Mouse (Mus musculus) frontal cortex, postnatal 10 days (tissue): ENCODE measurements around the gene Ankzf1.
A peak's percentile ranks its signal among the peaks of the same experiment; 100 is the strongest.

Experiments
- DNase-seq, 2 experiments: peaks; one replicate each; pipeline ENCODE4 v3.0.0; 2022; ENCODE audit warnings: low spot score in 2 of 2, mixed read lengths in 1 of 2

Gene Ankzf1

DNA sequence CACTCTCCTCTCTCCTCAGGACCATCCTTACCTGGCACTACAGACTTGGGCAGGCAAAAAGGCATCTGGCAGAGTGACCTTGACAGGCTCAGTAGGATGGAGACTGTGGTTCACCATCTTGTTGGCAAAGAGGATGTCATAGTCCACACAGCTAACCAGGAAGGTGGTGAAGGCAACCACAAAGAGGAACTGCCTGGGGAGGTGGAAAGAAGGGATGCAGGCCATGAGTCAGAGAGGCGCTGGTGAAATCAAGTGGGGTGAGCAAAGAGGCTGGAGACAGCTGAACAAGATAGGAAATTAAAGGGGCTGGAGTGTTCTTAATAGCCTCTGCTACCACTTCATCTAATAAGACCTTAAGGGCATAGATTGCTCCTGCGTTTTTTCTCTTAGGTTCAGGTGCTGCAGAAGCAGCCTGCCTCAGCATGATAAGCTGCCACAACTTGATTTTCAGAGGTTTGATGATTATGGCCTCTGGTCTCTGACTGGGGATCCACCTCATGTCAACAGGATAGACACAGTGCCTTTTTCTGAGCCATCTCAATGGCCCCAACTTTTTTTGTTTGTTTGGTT, 4.0 kb upstream of the Ankzf1 start:
- DNase-seq: no peak

DNA sequence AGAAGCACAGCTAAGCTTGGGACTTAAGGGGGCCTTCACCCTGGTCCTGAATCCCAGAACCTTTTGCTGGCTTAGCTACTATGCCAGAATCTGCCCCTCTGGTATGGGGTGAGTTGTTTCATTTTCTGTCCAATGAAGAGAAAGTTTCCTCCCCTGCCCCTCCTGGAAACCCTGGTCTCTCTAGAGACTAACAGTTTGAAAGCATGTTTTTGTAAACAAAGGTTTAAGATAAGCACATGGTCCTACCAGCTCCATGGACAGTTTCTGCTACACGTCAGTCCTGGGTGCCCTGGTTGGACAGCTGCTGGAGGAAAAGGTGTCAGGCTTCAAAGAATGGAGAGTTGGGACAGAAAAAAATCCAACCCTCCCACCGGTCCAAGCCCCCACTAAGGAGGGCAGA, 1.4 kb upstream of the Ankzf1 start:
- no peak for DNase-seq

DNA sequence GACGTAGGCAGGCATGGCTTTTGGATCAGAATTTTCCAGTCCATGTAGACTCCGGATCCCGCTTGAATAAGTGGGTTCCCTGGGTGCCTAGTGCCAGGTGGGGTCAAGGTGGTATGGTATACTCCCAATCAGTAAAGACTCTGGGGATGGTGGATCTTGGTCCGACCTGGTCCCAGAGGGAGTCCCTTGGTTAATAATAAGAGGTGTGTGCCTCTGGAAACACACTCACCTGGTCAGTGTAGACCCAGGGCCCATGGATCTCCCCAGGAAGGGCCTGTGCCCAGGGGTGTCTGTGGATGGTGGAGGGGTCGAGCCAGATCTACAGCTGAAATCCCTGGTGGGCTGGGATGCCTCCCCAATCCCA, 711 bp upstream of the Ankzf1 start:
- DNase-seq: no peak

DNA sequence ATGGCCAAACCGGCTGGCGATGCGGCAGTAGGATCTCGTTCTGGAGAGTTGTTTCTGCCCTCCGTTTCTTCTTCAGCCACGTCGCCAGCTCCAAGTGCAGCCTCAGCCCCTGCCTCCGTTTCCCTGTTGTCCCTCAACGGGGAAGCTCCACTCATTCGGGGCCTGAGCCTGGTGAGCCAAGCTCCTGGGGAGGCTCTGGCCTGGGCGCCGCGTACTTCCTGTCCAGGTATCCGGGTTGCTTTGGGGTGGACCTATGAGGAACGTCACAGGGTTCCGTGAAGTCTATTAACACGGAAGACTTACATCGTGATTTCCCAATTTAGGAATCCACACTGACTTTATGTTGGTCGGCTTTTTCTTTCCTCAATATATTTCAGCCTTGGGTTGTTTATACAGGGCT, 501 bp downstream of the Ankzf1 start:
- no peak for DNase-seq

DNA sequence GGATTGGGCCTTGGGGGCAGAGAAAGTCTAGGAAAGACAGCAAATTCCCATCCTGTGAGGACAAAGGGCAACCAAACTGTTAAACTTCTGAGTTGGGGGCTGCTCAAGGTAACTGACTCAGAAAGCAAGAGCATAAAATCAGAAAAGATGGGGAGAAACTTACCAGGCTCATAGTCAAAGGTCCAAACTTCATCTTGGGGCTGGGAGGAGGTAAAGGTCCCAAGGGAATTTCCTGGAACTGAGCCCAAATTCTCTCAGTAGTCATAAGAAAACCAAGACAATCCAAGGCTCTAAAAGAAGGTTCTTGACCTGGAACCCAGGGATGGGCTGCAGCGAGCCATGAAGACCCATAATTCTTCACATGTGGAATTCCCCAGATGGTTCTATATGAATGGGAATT, 9.3 kb downstream of the Ankzf1 start:
- no peak for DNase-seq

DNA sequence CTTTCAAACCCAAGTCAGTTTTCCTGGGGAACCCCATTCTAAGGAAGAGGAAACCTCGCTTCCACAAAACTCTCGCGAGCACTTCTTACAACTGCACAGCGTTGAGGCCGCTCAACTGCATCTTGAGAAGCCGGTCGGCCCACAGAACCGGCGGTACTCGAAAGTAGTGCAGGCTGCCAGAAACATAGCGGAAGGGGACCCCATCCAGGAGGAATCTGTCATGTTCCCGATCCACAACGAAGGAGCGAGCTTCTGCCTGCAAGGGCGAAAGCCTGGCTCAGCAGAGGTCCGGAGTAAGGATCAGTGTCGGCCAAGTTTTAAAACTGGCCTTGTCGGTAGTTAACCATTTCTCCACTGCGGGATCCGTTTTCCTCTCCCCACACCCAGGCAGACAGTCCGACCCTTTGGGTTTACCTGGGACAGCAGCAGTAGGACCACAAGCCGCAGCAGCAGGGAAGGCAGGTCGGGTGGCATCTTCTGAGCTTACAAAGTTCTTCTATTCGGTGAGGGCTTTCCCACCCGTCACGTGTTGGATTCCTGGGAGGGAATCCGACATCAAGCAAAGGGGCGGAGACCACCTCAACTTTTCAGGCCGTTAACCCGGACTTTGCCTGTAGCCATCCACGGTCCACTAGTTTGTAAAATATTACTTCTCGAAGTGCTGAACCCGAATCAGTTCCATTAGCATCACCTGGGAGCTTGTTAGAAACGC, 17.2 kb downstream of the Ankzf1 start:
- DNase-seq: no peak

DNA sequence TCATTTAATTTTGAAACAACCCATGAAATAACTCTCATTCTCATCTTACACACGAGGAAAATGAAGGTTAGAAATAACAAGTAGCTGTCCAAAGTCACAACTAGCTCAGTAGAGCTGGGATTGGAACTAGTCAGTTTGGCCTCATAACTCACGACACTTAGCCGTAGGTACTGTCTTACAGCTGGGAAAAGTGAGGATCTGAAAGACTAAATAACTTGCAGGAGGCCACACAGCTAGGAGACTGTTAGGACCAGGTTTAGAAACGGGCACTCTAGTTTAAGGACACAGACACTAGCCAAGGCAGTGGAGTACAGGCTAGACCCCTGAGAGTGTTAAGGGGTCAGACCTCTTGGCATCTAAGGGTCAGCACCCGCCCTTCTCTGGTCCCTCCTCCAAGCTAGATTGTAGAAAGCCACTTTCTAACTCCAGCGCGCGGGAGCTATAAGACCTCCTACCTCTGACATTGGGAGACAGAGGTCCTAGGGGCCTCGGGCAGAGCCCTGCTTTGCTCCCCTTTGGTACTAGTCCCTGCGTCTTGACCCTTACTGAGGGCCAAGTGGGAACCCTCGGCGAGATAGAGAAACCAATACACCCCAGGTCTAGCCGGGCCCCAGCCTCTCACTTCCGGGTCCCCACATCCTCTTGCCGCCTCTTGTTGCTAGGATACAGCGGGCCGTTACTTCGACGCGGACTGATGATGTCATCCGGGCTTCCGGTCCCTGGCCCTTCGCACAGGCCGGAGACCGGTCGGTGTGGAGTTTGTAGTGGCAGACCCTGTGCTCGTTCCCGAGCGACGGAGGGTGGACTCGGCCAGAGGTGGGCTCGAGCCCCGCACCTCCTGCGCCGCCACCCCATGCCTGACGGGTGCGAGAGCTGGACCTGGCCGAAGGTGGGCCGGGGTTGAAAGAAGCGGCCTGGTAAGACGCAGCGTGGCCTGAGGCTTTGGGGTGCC, 18.5 kb downstream of the Ankzf1 start, which contains the start of the genes Glb1l and Stk16:
Glb1l (minus strand) TSS at position 678 of the 952 bp plus-strand sequence.
Stk16 (plus strand) TSS at position 703 of the 952 bp plus-strand sequence.
- peak; percentile 92 to 97 for DNase-seq

DNA sequence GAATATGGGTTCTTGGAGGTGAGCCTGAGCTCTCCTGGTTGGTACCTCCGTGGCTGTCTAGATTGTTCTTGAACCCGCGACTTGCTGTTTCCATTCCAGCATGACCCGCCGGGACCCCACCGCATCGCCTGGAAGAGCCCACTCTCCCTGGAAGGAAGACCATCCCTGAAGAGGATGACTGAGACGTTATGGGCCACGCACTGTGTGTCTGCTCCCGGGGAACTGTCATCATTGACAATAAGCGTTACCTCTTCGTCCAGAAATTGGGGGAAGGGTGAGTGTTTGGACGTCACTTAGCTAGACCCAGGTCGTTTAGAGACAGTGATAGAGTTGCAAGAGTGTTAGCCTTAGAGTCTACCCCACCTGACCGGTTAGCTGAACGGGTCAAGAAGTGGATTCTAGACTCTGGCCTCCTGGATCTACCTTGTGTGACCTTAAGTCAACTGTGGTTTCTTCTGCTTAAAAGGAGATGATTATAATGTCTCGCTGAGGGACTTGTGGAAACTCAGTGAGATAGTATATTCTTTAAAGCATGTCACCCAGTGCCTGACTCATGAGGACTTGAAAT, 19.3 kb downstream of the Ankzf1 start:
- DNase-seq: no peak

DNA sequence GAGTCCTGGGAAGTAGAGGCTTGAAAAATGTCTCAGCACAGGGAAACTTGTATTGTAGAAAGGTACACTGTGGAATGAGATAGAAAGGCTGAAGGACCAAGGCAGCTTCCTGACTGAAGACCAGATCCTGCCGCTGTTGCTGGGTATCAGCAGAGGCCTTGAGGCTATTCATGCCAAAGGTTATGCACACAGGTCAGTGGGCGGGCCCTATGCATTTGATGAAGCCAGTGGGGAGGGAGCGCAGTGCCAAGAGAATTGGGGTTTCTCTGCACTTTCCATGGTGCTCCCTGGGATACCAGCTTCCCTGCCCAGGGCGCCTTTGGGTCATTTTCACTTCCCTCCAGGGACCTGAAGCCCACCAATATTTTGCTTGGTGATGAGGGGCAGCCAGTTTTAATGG, 20.6 kb downstream of the Ankzf1 start:
- DNase-seq: no peak

DNA sequence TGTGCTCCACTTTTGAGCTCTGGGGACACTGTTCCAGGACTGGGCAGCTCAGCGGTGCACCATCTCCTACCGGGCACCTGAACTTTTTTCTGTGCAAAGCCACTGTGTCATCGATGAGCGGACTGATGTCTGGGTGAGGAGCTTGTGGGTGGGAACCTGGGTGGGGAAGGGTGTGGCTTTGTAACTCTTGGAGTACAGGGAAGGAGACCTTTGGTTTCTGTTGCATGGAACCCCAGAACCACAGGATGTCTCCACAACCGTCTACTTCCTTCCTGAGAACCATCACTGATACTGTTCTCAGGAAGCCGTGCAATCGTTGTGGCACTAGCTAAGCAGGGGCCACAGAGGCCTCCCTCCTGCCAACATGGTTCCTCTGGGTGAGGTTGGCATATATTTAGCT, 21.1 kb downstream of the Ankzf1 start:
- no peak for DNase-seq

DNA sequence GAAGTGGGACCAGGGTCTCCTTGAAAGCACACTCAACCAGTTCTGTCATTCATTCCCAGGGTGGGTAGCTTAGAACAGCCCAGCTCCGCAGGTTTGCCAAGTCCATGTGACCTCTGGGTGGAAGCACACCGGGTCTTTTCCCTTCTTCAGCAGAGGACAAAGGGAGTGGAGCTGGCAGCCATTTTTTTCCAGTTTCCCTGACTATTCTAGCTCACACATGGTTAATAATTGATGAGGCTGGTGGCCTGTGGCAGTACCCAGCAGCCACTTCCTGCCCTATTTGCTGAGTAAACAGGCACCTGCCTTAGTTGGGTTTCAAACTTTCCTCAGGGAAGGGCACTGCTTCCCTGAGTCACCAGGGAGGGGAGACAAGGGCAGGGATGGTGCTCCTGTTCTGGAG, 22.5 kb downstream of the Ankzf1 start:
- DNase-seq: no peak

DNA sequence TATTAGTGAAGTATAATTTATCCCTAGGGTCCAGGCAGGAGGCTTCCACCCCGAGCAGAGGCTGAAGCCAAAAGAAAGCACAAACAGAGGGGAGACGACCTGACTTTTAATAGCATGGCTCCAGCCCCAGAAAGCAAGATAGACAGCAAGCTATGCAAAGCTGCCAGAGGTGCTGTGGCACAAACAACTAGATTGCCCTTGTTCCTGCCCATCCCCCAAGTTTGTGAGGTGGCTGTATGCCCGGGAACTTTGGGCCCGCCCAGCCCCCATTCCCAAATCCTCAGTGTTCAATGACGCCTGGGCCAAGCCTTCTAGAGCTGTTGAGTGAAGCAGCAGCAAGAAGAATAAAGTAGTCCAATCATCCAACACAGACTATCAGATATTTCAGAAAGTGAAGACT, 22.9 kb downstream of the Ankzf1 start:
- peak; percentile 67 to 72 for DNase-seq

DNA sequence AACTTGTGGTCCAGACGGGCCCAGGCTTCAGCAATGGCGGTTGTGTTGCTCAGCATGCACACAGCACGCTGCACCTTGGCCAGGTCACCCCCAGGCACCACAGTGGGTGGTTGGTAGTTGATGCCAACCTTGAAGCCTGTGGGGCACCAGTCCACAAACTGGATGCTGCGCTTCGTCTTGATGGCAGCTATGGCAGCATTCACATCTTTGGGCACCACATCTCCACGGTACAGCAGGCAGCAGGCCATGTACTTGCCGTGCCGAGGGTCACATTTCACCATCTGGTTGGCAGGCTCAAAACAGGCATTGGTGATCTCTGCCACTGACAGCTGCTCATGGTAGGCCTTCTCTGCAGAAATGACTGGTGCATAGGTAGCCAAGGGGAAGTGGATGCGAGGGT, 23.8 kb downstream of the Ankzf1 start:
- no peak for DNase-seq

DNA sequence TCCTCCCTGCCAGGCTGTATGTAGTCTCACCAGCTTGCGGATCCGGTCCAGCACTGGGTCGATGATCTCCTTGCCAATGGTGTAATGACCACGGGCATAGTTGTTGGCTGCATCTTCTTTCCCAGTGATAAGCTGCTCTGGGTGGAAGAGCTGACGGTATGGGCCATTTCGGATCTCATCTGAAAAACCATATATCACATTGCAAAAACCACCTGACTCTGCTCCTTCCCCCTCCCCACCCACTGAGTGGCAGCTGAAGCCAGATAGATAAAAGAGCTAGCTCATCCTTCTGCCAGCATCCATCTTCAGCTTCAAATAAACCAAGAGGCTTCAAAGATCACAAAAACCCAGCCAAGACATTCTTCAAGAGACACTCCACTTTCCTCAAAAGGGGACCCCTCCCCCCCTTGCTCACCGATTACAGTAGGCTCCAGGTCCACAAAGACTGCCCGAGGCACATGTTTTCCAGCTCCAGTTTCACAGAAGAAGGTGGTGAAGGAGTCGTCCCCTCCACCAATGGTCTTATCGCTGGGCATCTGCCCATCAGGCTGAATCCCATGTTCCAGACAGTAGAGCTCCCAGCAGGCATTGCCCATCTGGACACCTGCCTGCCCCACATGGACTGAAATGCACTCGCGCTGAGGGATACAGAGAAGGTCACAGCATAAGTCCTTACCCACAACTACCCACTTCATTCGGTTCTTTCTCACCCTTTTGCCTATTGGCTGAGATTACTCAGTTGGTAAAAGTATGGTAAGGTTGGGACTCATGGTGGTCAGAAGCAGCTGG, 25.0 kb downstream of the Ankzf1 start:
- no peak for DNase-seq

DNA sequence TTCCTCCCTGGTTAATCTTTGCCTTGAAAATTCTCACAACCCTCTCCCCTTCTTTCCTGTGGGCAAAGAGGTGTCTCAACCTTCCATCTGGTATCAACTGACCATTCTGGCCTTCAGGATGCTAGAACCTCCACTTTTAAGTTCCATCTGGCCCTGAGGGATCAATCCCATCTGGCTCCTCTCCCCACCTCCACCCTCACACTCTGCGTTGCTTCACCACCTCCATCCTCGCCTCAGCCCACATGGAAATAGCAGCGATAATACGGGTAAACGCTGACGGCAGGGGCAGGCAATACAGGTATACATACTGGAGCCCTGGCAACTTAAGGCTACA, 25.9 kb downstream of the Ankzf1 start:
- DNase-seq: no peak

DNA sequence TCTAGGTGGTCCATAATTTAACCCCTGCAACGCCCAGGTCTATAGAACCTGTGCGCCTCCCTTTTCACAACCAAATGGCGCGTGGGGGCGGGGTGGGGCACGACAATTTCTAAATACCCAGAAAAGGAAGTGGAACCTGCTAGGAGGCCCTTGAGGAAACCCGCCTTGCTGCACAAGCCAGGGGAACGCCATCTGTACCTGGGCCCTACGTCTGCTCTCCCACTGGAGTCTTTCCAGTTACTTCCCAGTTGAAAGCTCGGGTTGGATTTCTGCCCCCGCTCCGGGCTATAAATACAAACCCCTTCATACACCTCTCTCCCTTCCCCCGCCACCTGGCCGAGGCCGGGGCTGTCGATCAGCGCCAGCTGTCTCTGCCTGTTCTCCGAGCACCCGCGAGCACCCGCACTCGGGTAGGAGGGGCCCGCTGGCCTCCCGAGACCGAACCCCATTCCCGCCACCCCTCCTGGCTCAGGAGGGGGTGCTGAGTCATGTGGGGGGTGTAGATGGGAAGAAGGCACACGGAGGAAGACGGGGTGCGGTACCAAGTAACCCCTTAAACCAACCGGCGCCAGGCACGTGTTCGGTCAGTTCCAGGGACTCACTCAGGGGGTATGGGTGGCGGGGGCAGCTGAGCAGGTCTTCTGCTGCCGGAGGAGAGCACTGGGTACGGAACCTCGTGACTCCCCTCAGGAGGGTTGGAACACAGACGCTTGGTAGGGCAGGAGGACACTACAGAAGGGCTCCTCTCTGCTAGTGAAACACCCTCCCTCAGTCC, 26.5 kb downstream of the Ankzf1 start:
- peak; percentile 40 to 66 for DNase-seq

DNA sequence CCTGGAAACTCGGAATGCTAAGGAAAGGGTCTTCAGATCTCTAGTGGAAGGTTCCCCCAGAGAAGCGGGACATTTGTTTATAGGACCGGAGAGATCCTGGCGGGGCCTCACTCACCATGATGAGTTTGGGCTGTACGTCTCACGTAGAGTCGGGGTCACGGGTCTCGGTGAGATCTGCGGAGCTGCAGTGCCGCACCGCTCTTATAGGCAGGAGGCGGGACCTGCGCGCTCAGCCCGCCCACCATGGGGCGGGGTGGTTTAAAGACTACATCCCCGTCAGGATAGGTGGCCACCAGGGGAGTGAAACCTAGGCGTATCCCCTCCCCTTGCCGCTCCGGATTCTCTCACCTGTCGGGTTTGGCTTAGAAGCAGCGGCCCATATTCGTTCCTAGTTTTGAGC, 27.1 kb downstream of the Ankzf1 start:
- peak; percentile 85 to 87 for DNase-seq

DNA sequence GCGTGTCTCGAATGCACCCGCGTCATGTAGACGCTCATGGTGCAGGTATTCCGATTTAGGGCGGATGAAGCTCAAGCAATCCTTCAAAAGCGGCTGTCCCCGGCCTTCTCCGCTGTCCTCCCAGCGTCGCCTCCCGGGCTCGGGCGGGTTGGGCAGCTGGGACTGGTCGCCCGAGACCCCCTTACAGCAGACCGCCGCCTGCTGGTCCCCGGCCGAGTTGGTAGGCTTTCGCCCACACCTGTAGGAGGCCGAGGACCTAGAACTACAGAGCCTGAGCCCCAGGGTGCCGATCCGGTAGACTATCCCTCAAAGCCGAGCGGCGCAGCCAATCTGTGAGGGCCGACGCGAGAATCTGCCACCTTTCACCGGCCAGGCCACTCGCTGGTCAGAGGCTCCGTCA, 27.6 kb downstream of the Ankzf1 start, which contains the start of gene Tuba4a:
Tuba4a (minus strand) TSS at position 335 of the 400 bp plus-strand sequence.
- no peak for DNase-seq

DNA sequence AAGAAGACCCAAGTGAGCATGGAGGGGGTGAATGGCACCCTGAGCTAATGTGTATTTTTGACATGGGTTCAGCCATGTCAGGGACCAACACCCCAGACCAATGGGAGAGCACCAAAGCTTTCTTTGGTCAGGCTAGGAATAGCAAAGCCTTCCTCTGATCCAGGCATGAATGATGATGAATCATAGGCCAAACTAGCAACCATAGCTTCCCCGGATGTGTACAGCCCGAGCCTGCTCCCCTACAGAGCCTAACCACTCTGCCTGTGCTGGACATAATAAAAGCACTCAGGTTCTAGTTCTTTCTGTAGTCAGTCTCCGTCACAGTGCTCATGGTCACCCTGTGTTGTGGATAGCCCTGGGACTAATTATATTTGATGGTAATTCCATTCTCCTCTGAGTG, 29.6 kb downstream of the Ankzf1 start:
- DNase-seq: no peak

DNA sequence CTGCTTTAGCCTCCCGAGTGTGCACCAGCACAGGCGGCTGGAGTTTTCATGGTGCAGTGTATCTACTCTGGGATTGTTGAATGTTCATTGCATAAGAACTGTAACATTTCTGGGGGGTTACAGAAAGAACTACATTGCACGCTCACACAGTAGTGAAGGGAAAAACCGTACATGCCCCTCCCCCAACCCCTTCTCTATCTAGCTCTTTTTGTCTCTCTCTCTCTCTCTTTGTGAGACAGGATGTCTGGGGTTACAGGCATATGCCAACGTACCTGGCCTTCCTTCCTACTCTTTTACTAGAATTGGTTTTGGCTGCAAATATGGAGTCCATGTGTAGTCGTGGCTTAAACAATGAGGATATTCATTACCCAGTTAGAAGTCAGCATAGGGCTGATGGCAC, 31.0 kb downstream of the Ankzf1 start:
- DNase-seq: no peak

DNA sequence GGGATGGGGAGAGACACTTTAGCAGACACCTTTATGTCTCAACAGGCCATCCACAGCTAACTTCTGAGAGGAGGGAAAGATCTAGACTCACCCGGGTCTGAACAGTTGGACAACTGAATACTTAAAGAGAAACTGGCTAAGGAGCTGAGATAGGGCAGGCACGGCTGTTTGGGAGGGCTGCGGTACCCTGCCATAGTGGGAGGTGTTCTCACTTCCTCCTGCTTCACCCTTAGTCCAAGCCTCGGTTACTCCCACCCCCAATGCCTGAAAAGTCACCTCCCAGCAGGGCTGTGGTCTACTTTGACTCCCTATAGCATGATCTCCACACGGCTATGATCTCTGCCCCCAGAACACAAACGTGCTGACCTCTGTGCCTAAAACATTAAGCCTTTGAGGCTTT, 31.6 kb downstream of the Ankzf1 start:
- DNase-seq: no peak
